Mouse (Mus musculus) T-helper 2 cell (primary cell): ENCODE measurements at regions not wholly inside any gene's neighbourhood (a gene's known extent, or its start where the extent isn't known, plus 50 kb on each side); places are given as distances from the start of the nearest gene placed in this dataset.

Experiments used
- in situ Hi-C: fragments of 300-600 bp; cut with MboI, MseI; formaldehyde crosslinking; loops from one replicate; pipeline ENCODE4 v1.15.1; 2025; ENCODE audit warnings: high pct_unique_total_duplicates

GRCm38 (mm10) chr14:64575954-64576353 lies 471.9 kb downstream of the Prss52 start:
- in situ Hi-C loops: no loop called here

- in situ Hi-C loops: no loop called here
Observed at GRCm38 (mm10) chr14:64580086-64580485, 476.0 kb downstream of the Prss52 start.

- in situ Hi-C loops: no loop called here
Observed at GRCm38 (mm10) chr14:64580862-64581261, 476.8 kb downstream of the Prss52 start.

- in situ Hi-C loops: no loop called here
Observed at GRCm38 (mm10) chr14:64581705-64582104, 477.6 kb downstream of the Prss52 start.

- in situ Hi-C loops: no loop called here
Observed at GRCm38 (mm10) chr14:64582822-64583221, 478.7 kb downstream of the Prss52 start.

GRCm38 (mm10) chr14:64584221-64584620 lies 480.1 kb downstream of the Prss52 start:
- in situ Hi-C loops: no loop called here

- in situ Hi-C loops: no loop called here
Observed at GRCm38 (mm10) chr14:64585081-64585470, 481.0 kb downstream of the Prss52 start.

- in situ Hi-C loops: no loop called here
Observed at GRCm38 (mm10) chr14:64585471-64586192, 481.5 kb downstream of the Prss52 start.

GRCm38 (mm10) chr14:64586386-64586859 lies 482.3 kb downstream of the Prss52 start:
- in situ Hi-C loops: no loop called here

- in situ Hi-C loops: no loop called here
Observed at GRCm38 (mm10) chr14:64586860-64587698, 483.0 kb downstream of the Prss52 start.

GRCm38 (mm10) chr14:64587699-64588434 lies 483.8 kb downstream of the Prss52 start:
- in situ Hi-C loops: no loop called here

- in situ Hi-C loops: no loop called here
Observed at GRCm38 (mm10) chr14:64588561-64588960, 484.5 kb downstream of the Prss52 start.

GRCm38 (mm10) chr14:64589126-64589525 lies 485.0 kb downstream of the Prss52 start:
- in situ Hi-C loops: no loop called here

- in situ Hi-C loops: no loop called here
Observed at GRCm38 (mm10) chr14:64589571-64590547, 485.8 kb downstream of the Prss52 start.

- in situ Hi-C loops: no loop called here
Observed at GRCm38 (mm10) chr14:64590611-64591010, 486.5 kb downstream of the Prss52 start.

GRCm38 (mm10) chr14:64591091-64591976 lies 487.2 kb downstream of the Prss52 start:
- in situ Hi-C loops: no loop called here

GRCm38 (mm10) chr14:64592176-64592575 lies 488.1 kb downstream of the Prss52 start:
- in situ Hi-C loops: no loop called here

- in situ Hi-C loops: no loop called here
Observed at GRCm38 (mm10) chr14:64592706-64593320, 488.7 kb downstream of the Prss52 start.

GRCm38 (mm10) chr14:64593564-64593963 lies 489.5 kb downstream of the Prss52 start:
- in situ Hi-C loops: no loop called here
